Mouse (Mus musculus) ES-E14 (cell line): Measurements from ENCODE around the gene Gm11639.

Source experiments
- CHD2 ChIP-seq: IDR thresholded peaks from 2 replicates; pipeline ENCODE4 v1.6.1; 2014; ENCODE audit warnings: mild to moderate bottlenecking, low read depth, low read length, inconsistent platforms
- HCFC1 ChIP-seq: IDR thresholded peaks from 2 replicates; pipeline ENCODE4 v1.6.1; 2012; ENCODE audit warnings: low read length, inconsistent platforms, borderline replicate concordance; ENCODE audit not compliant: insufficient read depth
- MAFK ChIP-seq: IDR thresholded peaks from 2 replicates; pipeline ENCODE4 v1.6.1; 2014; ENCODE audit warnings: mild to moderate bottlenecking, low read depth, low read length, inconsistent platforms; ENCODE audit not compliant: insufficient read depth
- ZC3H11A ChIP-seq: IDR thresholded peaks from 2 replicates; pipeline ENCODE4 v1.6.1; 2012; ENCODE audit warnings: low read depth, mild to moderate bottlenecking, inconsistent platforms, low read length, borderline replicate concordance
- ZNF384 ChIP-seq: IDR thresholded peaks from 2 replicates; pipeline ENCODE4 v1.6.1; 2012; ENCODE audit warnings: low read depth, low read length, inconsistent platforms

DNA sequence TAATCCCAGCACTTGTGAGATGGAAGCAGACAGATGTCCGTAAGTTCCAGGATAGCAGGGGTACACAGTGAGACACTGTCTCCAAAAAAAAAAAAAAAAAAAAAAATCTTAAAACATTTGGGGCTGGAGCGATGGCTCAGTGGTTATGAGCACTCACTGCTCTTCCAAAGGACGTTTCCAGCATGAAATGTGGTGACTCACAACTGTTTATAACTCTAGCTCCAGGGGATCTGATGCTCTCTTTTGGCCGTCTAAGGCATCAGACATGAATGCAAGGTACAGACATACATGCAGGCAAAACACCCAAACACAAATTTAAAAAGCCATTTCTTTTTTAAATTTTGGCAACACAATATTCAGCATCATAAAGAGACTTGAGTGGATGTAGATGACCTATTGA, 12.1 kb upstream of the Gm11639 start:
- TF ChIP-seq ZNF384: no peak
- no peak for TF ChIP-seq ZC3H11A
- TF ChIP-seq HCFC1: no peak
- TF ChIP-seq MAFK: no peak
- TF ChIP-seq CHD2: no peak
